Mouse (Mus musculus): ENCODE results near the gene Gorasp1. TPM values are rescaled to one million over a fixed set of nuclear protein-coding genes. Genes with fewer than 3 reads are reported as not detected.
A peak's percentile ranks its signal among the peaks of the same experiment; 100 is the strongest.

Gene Gorasp1
- total RNA-seq, 2 experiments from 2014 or later, result 30.7 to 38.0 TPM

DNA sequence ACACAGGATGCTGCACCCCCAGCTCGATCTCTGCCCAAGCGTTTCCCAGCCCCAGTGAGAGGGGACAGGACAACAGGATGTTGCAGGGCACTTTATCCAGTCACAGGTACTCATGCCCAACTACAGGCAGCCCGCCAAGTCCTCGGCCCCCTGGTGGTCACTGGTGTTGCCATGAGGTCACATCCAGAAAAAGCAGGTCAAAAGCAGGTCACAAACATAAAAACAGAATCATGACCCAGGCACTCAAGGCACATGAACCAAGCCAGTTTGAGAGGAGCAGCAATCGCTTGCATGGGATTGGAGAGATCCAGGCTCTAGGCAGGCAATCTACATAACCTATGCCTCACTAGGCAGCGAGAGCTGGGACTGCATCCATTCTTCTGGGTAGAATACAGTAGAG is 32.9 kb upstream of the Gorasp1 start:
- no peak overlapping the region for H3K27ac ChIP-seq
- peak; percentile 28 for TF ChIP-seq CTCF (IDR thresholded peaks at IDR 0.05)
- intact Hi-C loops (cut with DNase I), result no loop called here
- no peak overlapping the region for H3K4me3 ChIP-seq
- DNase-seq (ENCODE audit: extremely low spot score in 1 of 2, low spot score in 2 of 2), result no peak

DNA sequence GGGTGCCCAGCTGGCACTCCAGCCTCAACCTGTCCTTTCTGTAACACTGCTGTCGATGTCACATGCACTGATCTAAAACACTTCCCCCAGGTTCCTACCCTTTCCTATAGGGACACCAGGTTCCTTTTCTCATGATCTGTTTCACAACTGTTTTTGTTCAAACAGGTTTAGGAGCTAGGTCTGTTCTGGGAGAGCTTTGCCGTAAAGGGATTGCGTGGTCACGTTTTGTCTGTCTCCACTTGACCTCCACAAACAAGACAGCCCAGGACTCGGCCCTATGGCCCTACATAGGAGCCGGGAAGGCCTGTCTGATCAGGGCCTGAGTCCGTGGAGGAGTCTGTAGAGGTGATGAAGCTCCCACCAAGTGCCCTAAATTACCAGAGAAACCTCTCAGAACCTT is 32.4 kb upstream of the Gorasp1 start:
- DNase-seq (ENCODE audit: extremely low spot score in 1 of 2, low spot score in 2 of 2), result no peak
- intact Hi-C loops (cut with DNase I), result no loop called here
- H3K27ac ChIP-seq, result no peak overlapping the region

DNA sequence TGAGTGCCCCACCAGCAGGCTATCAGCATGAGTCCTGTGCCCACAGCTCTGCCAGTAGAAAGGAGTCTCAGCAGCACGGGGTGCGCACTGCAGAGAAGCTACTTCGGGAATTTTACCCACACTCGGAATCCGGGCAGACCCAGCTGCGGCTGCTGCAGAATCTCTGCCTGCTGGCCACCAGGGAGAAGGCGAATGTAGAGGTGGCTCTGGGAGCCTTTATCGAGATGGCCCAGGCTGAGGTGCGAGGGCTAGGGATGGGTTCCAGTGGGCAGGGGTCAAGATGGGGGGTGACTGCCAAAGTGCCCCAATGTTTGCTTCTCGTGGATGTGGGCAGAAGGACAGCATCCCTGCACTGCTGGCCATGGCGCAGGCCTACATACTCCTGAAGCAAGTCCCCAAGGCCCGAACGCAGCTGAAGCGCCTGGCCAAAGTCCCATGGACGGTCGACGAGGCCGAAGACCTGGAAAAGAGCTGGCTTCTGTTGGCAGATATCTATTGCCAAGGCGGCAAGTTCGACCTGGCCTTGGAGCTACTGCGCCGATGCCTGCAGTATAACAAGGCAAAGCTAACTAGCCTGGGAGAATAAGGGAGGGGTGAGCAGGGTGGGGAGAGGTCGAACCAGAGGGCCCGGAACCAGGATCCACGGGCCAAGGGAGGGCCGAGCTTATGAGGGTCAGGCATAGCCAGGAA is 29.0 kb upstream of the Gorasp1 start:
- no peak for DNase-seq (ENCODE audit: extremely low spot score in 1 of 2, low spot score in 2 of 2)
- Histone ChIP-seq H3K4me3 (no peak overlapping the region), H3K27ac (no peak overlapping the region)
- intact Hi-C loops (cut with DNase I), result no loop called here
- no peak for TF ChIP-seq CTCF (IDR thresholded peaks at IDR 0.05)

More for the DNA sequence above, 32.4 kb upstream of the Gorasp1 start:
- no peak overlapping the region for H3K4me3 ChIP-seq
- no peak for TF ChIP-seq CTCF (IDR thresholded peaks at IDR 0.05)

DNA sequence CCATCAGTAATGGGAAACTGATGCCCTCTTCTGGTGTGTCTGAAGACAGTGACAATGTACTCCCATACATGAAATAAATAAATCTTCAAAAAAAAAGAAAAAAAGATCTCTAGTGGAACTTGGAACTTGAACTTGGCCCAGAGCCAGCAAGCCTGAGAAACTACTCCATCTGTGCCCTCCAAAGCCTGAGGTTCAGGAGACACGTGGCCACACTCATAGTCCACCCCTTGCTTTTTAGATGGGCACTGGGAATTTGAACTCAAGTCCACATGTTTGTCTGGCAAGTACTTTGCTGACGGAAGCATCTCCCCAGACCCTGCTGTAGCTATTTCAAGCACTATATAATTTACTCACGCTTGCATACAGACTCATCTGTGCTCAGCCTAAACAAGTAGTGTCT is 27.8 kb upstream of the Gorasp1 start:
- no peak for TF ChIP-seq CTCF (IDR thresholded peaks at IDR 0.05)
- intact Hi-C loops (cut with DNase I), result no loop called here
- no peak for DNase-seq (ENCODE audit: extremely low spot score in 1 of 2, low spot score in 2 of 2)
- no peak overlapping the region for H3K27ac ChIP-seq
- no peak overlapping the region for H3K4me3 ChIP-seq

DNA sequence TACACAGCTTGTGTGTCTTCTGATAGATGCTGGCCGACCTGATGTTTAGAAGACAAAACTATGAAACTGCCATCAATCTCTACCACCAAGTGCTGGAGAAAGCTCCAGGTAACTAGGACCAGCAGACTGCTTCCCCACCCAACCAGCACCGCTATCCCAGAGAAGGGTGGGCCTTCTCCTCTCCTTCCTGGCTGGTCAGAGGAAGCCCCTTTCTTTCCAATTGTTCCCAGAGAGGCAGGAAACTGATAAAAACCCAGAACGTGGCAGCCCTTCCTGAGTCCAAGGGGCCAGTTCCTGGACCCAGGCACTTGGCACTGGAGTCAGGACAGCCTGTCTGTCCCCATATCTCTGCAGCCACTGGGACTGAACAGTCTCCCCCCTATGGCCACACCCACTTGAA is 26.8 kb upstream of the Gorasp1 start:
- Histone ChIP-seq H3K27ac (no peak overlapping the region), H3K4me3 (no peak overlapping the region)
- TF ChIP-seq CTCF (IDR thresholded peaks at IDR 0.05), result no peak
- intact Hi-C loops (cut with DNase I), result no loop called here
- DNase-seq (ENCODE audit: extremely low spot score in 1 of 2, low spot score in 2 of 2), result no peak

DNA sequence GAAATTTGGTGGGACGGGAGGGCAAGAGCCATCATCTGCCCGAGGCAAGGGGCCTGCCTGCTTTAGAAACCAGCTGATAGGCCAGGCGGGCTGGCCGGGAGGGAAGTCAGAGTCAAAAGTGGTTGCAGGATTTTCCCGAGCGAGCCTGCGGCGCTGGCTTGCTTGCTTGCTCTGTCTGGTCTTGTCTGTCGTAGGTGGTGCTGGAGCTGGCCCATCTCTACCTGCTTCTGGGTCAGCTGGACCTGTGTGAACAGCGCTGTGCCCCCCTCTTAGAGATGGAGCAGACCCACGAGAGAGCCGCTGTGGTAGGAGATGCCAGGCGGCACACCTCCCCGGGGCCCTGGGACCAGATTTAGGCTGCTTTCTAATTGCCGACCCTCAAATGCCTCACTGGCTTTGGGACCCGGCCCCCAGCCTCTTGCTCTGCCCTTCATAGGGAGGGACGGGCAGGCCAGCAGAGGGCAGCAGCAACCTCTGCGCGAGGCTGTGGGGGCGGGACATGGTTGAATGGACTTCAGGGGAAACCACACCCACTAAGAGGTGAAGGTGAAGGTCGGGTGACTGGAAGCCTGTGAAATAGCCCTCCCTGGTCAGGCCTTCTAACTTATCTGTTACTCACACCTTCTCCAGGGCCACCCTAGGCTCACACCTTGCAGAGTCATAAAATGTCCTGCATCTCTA is 25.8 kb upstream of the Gorasp1 start:
- Histone ChIP-seq H3K27ac (no peak overlapping the region), H3K4me3 (no peak overlapping the region)
- intact Hi-C loops (cut with DNase I), result loop anchor here (1.0 kb wide), 1 partner anchor 48 kb away; no protein-coding TSS in a partner anchor
- peak; percentile 71 for TF ChIP-seq CTCF (IDR thresholded peaks at IDR 0.05)
- DNase-seq (ENCODE audit: extremely low spot score in 1 of 2, low spot score in 2 of 2), result no peak

DNA sequence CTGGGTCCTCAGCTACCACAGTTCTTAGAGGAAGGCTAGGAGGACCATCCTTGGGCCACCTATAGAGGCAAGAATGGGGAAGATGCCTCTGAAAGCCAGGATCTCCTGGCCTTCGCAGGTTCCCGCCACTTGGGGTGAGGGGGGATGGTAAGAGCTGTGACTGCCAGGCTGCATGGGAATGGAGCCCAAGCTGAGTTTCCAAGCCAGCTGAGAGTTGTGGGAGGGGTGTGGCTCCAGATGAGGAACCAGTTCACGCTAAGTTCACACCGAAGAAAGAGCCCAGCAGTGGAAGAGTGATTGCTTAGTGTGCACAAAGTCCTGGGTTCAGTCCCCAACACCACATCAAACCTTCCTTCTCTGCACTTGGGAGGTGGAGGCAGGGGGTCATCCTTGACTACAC is 24.9 kb upstream of the Gorasp1 start:
- intact Hi-C loops (cut with DNase I), result no loop called here

DNA sequence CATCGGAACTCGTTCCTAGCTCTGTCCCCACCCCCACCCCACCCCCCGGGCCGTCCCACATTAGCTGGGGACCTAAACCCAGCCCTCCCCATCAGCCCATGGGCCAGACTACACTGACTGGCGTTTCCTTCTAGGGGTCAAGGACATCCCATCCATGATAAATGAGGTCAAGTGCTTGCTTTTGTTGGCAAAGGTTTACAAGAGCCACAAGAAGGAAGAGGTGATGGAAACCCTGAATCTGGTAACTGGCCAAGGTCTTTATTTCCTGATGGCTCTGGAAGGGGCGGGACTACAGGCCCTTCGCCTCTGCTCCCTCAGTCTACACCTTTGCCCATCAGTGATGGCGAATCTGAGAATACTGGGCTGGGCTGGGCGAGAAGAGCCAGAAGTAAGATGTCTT is 21.5 kb upstream of the Gorasp1 start:
- Histone ChIP-seq H3K27ac (no peak overlapping the region), H3K4me3 (no peak overlapping the region)
- TF ChIP-seq CTCF (IDR thresholded peaks at IDR 0.05), result no peak
- intact Hi-C loops (cut with DNase I), result no loop called here
- DNase-seq (ENCODE audit: extremely low spot score in 1 of 2, low spot score in 2 of 2), result no peak

More for the DNA sequence above, 24.9 kb upstream of the Gorasp1 start:
- Histone ChIP-seq H3K27ac (no peak overlapping the region), H3K4me3 (no peak overlapping the region)
- no peak for DNase-seq (ENCODE audit: extremely low spot score in 1 of 2, low spot score in 2 of 2)
- TF ChIP-seq CTCF (IDR thresholded peaks at IDR 0.05), result no peak

DNA sequence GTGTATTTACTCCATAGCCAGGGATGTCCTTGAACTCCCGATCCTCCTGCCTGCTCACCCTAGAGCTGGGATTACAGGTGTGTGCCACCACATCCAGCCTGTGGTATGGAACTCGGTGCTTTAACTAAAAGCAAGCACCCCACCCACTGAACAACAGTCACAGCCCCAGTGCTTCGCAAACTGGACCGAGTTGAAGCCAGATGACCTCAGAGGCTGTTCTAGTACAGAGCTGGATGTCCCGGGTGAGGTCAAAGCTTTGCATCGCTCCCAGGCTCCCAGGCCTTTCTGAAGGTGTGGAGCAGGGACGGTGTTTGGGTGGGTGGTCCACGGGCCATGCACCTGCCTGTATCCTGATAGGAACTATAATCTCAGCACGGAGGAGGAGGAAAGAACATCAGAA is 14.0 kb upstream of the Gorasp1 start:
- TF ChIP-seq CTCF (IDR thresholded peaks at IDR 0.05), result no peak
- intact Hi-C loops (cut with DNase I), result loop anchor here (5.0 kb wide), 1 partner anchor 131 kb away; no protein-coding TSS in a partner anchor
- no peak for DNase-seq (ENCODE audit: extremely low spot score in 1 of 2, low spot score in 2 of 2)

DNA sequence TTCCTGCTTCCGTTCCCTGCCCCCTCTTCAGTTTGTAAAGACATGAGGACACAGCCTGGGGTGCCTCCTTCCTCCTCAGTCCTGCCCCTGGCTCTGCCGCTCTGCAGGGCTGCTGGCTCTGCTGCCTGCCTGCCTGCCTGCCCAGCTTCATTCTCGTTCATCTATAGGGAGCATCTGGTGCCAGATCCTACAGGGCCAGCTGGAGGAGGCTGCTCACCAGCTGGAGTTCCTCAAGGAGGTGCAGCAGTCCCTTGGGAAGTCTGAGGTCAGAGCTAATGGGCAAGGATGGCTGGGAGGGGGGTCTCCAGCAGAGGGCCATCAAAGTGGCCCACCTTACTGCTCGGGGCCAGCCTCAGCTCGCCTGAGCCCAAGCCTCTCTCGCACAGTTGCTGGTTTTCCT is 13.1 kb upstream of the Gorasp1 start:
- no peak for DNase-seq (ENCODE audit: extremely low spot score in 1 of 2, low spot score in 2 of 2)
- intact Hi-C loops (cut with DNase I), result loop anchor here (5.0 kb wide), 1 partner anchor 132 kb away; no protein-coding TSS in a partner anchor
- no peak for TF ChIP-seq CTCF (IDR thresholded peaks at IDR 0.05)
- Histone ChIP-seq H3K27ac (no peak overlapping the region), H3K4me3 (no peak overlapping the region)

More for the DNA sequence above, 14.0 kb upstream of the Gorasp1 start:
- Histone ChIP-seq H3K4me3 (no peak overlapping the region), H3K27ac (no peak overlapping the region)

DNA sequence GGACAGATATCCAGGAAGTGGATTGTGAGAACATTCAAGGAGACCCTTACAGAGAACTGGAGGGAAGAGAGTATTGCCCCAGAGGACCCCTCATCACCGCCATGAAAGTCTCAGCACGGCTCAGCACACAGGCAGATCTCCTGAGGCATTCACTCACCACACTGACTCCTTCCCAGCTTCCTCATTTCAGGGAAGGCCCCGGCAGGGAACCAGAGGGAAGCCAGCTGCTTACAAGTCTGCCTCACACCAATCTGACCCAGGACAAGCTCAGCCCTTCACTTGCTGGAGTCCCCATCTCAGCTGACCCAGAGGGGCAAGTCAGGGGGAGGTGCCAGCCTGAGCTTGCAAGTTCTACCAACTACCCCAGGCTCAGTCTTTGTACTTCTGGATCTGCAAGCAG is 11.4 kb upstream of the Gorasp1 start:
- no peak for TF ChIP-seq CTCF (IDR thresholded peaks at IDR 0.05)
- no peak for DNase-seq (ENCODE audit: extremely low spot score in 1 of 2, low spot score in 2 of 2)
- Histone ChIP-seq H3K27ac (no peak overlapping the region), H3K4me3 (no peak overlapping the region)
- intact Hi-C loops (cut with DNase I), result no loop called here

DNA sequence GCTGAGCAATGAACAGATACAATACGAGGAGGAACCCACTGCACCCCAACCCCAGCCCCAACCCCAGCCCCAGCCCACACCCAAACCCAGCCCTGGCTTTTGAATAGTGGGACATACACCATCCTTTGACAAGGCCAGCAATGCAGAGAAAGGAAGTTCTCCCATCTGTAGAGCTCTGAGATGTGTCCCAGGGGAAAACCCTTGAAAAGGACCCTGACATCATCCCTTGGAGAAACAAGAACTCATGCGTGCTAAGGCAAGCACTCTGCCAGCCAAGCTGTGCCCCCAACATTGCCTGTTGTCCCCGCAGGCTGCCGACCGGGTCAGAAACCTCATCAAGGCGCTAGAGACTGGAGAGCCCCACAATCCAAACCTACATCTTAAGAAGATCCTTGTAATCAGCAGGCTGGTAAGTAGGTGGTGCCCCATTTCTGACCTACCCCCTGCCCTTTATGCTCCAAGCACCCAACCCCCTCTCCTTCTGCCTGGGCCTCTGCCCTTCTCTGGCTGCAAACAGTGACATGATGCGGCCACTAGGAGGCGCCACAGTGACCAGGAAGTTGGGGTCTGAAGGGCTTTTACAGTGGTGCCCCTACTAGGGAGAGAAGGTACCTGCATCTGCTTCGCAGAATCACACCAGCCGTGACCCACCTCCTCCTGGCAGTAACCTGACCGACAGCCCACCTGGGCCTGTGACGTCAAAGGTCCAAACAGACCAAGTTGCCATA is 8.0 kb upstream of the Gorasp1 start:
- peak; percentile 48 for TF ChIP-seq CTCF (IDR thresholded peaks at IDR 0.05)

More for the DNA sequence above, 8.0 kb upstream of the Gorasp1 start:
- intact Hi-C loops (cut with DNase I), result no loop called here
- Histone ChIP-seq H3K27ac (no peak overlapping the region), H3K4me3 (no peak overlapping the region)
- DNase-seq (ENCODE audit: extremely low spot score in 1 of 2, low spot score in 2 of 2), result no peak
